Mouse (Mus musculus) megakaryocyte, embryonic 14.5 days (primary cell): Measurements from ENCODE around the gene Rims4.

Experiments
- FLI1 ChIP-seq: IDR thresholded peaks from 2 replicates; pipeline ENCODE4 v1.6.1; 2012; ENCODE audit warnings: low read length, inconsistent platforms, mixed read lengths
- GATA1 ChIP-seq: IDR thresholded peaks from 3 replicates; pipeline ENCODE4 v1.6.1; 2012; ENCODE audit warnings: mixed read lengths, low read length, inconsistent platforms, borderline replicate concordance

- TF ChIP-seq GATA1 = no peak
- no peak for TF ChIP-seq FLI1
These were observed 1.1 kb upstream of the Rims4 start for GRCm38 (mm10) chr2:163919581-163919980.
